Mouse (Mus musculus) frontal cortex, adult 2 months (tissue): Measurements from ENCODE around the gene Mast4. TPM values are rescaled to one million over a fixed set of nuclear protein-coding genes. Genes with fewer than 3 reads are reported as not detected.
A peak's percentile ranks its signal among the peaks of the same experiment; 100 is the strongest.

Source experiments
- DNase-seq, 2 experiments: peaks; one replicate each; pipeline ENCODE4 v3.0.0; 2022; ENCODE audit warnings: low spot score in 1 of 2; ENCODE audit errors: extremely low spot score in 1 of 2
- polyA plus RNA-seq: library from polyadenylated mRNA; depleted of rRNA; stranded (reverse); fragments of >200 nt; gene quantifications from 2 replicates; pipeline ENCODE4 v1.2.3, GENCODE M21; 2012

The Mast4 gene
- polyA plus RNA-seq, 1 experiment: 18.2 TPM

- DNase-seq: no peak
Observed at GRCm38 (mm10) chr13:103000891-103001290, 333.4 kb downstream of the Mast4 start.

GRCm38 (mm10) chr13:102994098-102994497 lies 340.2 kb downstream of the Mast4 start:
- DNase-seq: peak in 1 of 2 experiments; percentile 17

DNA sequence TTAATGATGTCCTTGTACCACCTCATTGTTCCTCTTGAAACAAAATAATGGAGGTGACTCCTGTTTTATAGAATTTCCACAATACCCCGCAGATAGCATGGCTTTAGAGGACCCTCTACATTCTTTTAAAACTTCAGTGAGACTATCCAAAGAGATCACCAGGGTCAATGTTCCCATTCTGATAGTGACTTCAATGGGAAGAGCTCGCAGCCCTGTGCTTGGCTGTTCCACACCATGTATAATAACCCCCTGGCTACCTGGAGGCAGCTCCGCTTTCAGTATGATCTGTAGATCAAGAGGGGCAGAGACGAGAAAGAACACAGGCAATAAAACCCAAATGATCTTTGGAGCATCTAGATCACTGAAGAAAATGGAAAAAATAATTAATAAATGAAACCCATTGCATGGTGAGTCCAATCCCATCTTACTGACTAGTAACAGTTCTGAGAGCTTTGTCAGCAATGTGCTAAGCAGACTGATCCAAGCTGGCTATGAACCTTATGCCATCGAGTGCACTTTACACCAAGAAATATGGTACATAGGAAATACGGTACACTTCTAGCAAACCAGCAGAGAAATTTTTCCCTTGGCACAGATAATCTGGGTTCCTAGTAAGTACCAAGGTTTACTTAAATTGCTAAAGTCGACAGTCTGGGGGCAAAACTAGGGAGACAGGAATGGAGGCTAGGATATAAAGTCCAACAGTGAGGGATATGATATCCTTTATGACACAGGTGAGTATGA lies 341.4 kb downstream of the Mast4 start:
- no peak for DNase-seq

GRCm38 (mm10) chr13:102991928-102992327 lies 342.4 kb downstream of the Mast4 start:
- no peak for DNase-seq

GRCm38 (mm10) chr13:102991196-102991595 lies 343.1 kb downstream of the Mast4 start:
- no peak for DNase-seq

DNA sequence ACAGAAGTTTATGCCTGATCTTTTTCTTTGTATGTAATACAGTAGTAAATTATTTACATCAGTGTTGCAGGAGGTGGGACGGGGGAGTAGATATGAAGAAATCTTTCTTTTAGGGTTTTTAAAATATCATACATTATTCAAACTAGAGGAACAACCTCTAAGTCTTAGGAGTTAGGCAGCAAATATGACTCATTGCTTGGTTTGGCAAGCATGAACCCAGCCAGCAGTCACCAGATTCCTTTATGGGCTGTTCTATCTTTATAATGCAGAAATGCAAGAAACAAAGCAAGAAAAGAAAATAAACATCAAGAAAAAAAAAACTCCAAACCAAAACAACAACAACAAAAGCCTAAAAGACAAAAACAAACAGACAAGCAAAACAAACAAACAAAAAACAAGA lies 344.2 kb downstream of the Mast4 start:
- peak in 1 of 2 experiments; percentile 36 for DNase-seq

DNA sequence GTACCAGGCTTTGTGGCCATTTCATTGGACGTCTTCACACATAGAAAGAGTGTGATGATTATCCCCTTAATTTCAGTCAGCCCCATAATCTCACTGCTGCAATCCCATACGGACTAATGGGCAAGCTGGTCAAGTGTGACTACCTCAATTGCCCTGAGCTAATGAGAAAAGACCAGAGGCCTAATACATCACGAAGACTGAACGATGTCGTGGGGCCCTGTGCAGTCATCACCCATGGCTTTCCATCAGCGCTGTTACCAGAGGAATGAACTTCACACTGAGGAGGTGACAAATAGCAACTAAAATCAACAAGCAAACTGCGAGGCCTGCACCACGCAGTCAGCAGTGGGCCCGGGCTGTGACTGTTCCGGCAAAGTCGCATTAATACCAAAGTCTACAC lies 344.7 kb downstream of the Mast4 start:
- DNase-seq: no peak

- no peak for DNase-seq
Observed at GRCm38 (mm10) chr13:102988976-102989375, 345.3 kb downstream of the Mast4 start.

GRCm38 (mm10) chr13:102988251-102988895 lies 345.9 kb downstream of the Mast4 start:
- no peak for DNase-seq

DNA sequence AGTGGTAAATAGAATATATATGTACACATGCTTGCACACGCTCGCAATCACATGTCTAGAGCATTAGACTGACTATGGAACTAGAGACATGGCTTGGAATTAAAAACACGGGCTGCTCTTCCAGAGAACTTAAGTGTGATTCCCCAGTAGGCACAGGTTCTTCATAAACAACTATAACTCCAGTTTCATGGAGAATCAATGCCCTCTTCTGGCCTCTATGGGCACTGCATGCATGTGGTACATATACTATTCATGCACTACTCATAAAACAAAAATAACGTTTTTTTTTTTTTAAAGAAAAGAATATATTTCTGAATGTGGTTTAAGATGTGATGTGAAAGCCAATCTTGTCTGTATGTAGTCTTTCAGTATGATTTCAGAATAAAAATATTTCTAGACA lies 349.7 kb downstream of the Mast4 start:
- DNase-seq: no peak

- DNase-seq: no peak
Observed at GRCm38 (mm10) chr13:102973853-102974252, 360.4 kb downstream of the Mast4 start.

- no peak for DNase-seq
Observed at GRCm38 (mm10) chr13:102963471-102963870, 370.8 kb downstream of the Mast4 start.

GRCm38 (mm10) chr13:102958273-102959270 lies 375.7 kb downstream of the Mast4 start:
- DNase-seq: no peak

- no peak for DNase-seq
Observed at GRCm38 (mm10) chr13:102957508-102958272, 376.6 kb downstream of the Mast4 start.

DNA sequence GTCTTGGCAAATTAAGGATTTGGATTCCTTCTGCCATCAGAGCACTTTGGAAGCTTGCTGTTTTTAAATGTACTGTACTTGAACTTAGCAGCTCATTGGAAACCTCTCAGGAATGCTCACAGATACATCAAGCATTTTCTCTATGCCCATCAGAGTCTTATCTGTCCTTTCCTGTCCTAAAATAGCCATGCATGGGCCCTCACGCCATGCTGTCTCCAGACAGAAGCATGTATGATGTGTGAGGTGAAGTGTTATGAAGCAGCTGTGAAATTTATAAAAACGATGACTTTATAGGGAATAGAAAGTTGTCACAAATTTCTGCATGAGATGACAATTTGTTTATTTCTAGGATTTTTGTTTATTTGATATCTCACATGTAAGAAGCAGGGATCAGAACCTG lies 378.8 kb downstream of the Mast4 start:
- no peak for DNase-seq

GRCm38 (mm10) chr13:102949756-102950155 lies 384.5 kb downstream of the Mast4 start:
- DNase-seq: no peak

GRCm38 (mm10) chr13:102948966-102949365 lies 385.3 kb downstream of the Mast4 start:
- DNase-seq: no peak

GRCm38 (mm10) chr13:102947546-102947945 lies 386.8 kb downstream of the Mast4 start:
- no peak for DNase-seq

- peak in 1 of 2 experiments; percentile 26 for DNase-seq
Observed at GRCm38 (mm10) chr13:102946024-102946821, 388.1 kb downstream of the Mast4 start.
